Mouse (Mus musculus): ENCODE data around the gene Pias1.

DNA sequence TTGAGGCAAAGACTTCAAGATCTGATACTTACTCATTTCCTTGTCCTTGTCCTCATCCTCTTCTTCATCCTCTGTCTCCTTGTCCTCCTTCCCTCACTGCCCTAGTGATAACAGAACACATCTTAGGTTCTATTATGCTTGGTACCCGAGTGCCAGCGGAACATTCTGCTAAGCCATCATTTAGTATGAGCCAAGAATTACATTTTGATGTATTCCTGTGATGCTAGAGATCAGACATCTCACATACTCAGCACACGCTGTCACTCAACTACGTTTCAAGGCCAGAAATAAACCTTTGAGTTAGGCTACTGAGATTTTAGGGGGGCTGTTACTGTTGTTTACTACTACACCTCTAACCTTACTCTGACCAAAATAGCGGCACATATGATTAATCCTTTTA is at the start of gene Pias1:
- TF ChIP-seq POLR2A (IDR thresholded peaks at IDR 0.05; ENCODE audit: insufficient read depth, low read depth, low read length), result no peak
- no peak for TF ChIP-seq CTCF (IDR thresholded peaks at IDR 0.05; ENCODE audit: insufficient read depth, low read depth, low read length)
